Mouse (Mus musculus) lung, postnatal 4 days (tissue): ENCODE results near the gene Oprl1.

Experiments
- DNase-seq, 2 experiments: peaks; one replicate each; pipeline ENCODE4 v3.0.0; 2021

Oprl1 gene

GRCm38 (mm10) chr2:181766672-181767557 is 52.1 kb downstream of the Oprl1 start:
- DNase-seq, result no peak

GRCm38 (mm10) chr2:181768451-181768850 is 53.6 kb downstream of the Oprl1 start:
- DNase-seq, result no peak

GRCm38 (mm10) chr2:181769397-181769796 is 54.6 kb downstream of the Oprl1 start:
- no peak for DNase-seq
